Mouse (Mus musculus) kidney, adult 2 months (tissue): ENCODE measurements around the gene Wbp2nl. TPM values are rescaled to one million over a fixed set of nuclear protein-coding genes. Genes with fewer than 3 reads are reported as not detected.
"Not testable (repeated sequence)": the region's sequence is repeated elsewhere in the genome, so short reads cannot be mapped to it uniquely, and the experiment has no call there.

Experiments used
- DNase-seq: peaks from one replicate; pipeline ENCODE4 v3.0.0; 2021
- H3K27ac ChIP-seq: fragments of 200-500 bp; 2 replicates; pipeline ENCODE4 v1.5.1; 2012; ENCODE audit warnings: low read depth, low read length, control low read depth, inconsistent platforms; ENCODE audit not compliant: insufficient read depth
- H3K27me3 ChIP-seq: fragments of 200-500 bp; replicated peaks from 2 replicates; pipeline ENCODE4 v1.6.1; 2012; ENCODE audit warnings: mild to moderate bottlenecking, moderate library complexity, low read length, inconsistent platforms; ENCODE audit not compliant: control insufficient read depth, insufficient read depth
- H3K36me3 ChIP-seq: fragments of 200-500 bp; 2 replicates; pipeline ENCODE4 v1.6.1; 2012; ENCODE audit warnings: mild to moderate bottlenecking, moderate library complexity, low read length, inconsistent platforms; ENCODE audit not compliant: control insufficient read depth, insufficient read depth
- H3K4me1 ChIP-seq: fragments of 200-500 bp; 2 replicates; pipeline ENCODE4 v1.6.1; 2011; ENCODE audit warnings: low read length; ENCODE audit not compliant: control insufficient read depth, insufficient read depth
- H3K4me3 ChIP-seq: fragments of 200-500 bp; 2 replicates; pipeline ENCODE4 v1.5.1; 2011; ENCODE audit warnings: mild to moderate bottlenecking, low read depth, low read length, control low read depth; ENCODE audit not compliant: insufficient read depth
- CTCF ChIP-seq: fragments of 200-500 bp; conservative IDR thresholded peaks from 2 replicates; pipeline ENCODE4 v1.5.1; 2011; ENCODE audit warnings: low read depth, mild to moderate bottlenecking, control low read depth, low read length, moderate library complexity, mixed read lengths; ENCODE audit not compliant: insufficient read depth, insufficient read length
- POLR2A ChIP-seq: fragments of 200-500 bp; IDR thresholded peaks from one replicate; pipeline ENCODE4 v1.6.1; 2011; ENCODE audit warnings: low read depth, low read length, control low read depth
- WGBS: fragments of 180-500 bp; shearing (Covaris S2); methylation state at CpG from one replicate; pipeline ENCODE4 v1.1.7; 2018; 5-methylcytosine and 5-hydroxymethylcytosine counted together
- polyA plus RNA-seq: library from polyadenylated mRNA; depleted of rRNA; stranded (reverse); fragments of >200 nt; gene quantifications from 2 replicates; pipeline ENCODE4 v1.2.3, GENCODE M21; 2012; rRNA removed

Gene Wbp2nl
- polyA plus RNA-seq, 1 experiment: not detected

GRCm38 (mm10) chr15:82354126-82354945 lies 55.6 kb downstream of the Wbp2nl start, which contains the start of gene Ndufa6:
Gene Ndufa6, minus strand, starts transcription at chr15:82354322.
- Histone ChIP-seq H3K27ac (peak within 1 kb of the TSS; percentile 97), H3K4me3 (peak within 1 kb of the TSS; percentile 94), H3K36me3 (peaks cover 3% of the 10 kb centered on the region; the same call in 1 of the 2 replicates), H3K4me1 (peaks cover 29% of the 10 kb centered on the region), H3K27me3 (no peaks in the 10 kb centered on the region)
- DNase-seq: peak; percentile 99
- WGBS: 2% methylated on average over 57 of the region's 57 CpGs
- TF ChIP-seq POLR2A (peak; percentile 93), CTCF (peak; percentile 93)

GRCm38 (mm10) chr15:82358431-82359260 lies 59.9 kb downstream of the Wbp2nl start:
- TF ChIP-seq CTCF: 0 out of 2 replicates have a peak, but pooled peaks have one; percentile 6
- peak; percentile 36 for TF ChIP-seq POLR2A
- peaks cover 24% of the 10 kb centered on the region for H3K4me1 ChIP-seq
- peak overlapping the region; percentile 97 for H3K27ac ChIP-seq
- peak; percentile 80 for DNase-seq
- 25% methylated on average over 22 of the region's 22 CpGs for WGBS
- H3K36me3 ChIP-seq: no peaks in the 10 kb centered on the region
- H3K27me3 ChIP-seq: no peaks in the 10 kb centered on the region
- H3K4me3 ChIP-seq: peak overlapping the region; percentile 71

DNA sequence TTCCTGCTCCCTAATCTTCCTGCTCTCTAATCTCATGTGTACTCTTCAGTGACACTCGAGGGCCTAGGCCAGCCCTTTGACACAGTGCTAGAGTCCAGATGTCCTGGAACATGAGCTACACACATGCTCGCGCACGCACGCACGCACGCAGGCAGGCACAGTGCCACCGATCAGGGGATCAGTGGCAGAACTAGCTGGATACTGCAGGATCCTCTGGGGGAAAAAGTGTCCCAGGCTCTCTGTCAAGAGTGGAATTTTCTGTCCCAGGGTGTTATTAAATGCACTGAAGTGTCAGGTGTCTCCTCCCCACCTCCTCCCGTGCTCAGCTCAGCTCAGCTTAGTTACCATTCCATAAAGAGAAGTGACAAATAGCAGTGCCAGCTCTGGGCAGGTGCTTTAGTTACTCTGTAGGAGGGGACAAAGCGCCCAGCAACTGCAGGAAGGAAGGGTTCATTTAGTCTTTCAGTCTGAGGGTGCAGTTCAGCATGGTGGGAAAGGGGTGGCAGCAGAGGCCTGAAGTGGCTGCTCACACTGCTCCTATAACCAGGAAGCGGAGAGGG lies 62.8 kb downstream of the Wbp2nl start:
- Histone ChIP-seq H3K27ac (peak overlapping the region; percentile 65), H3K36me3 (no peaks in the 10 kb centered on the region), H3K4me3 (no peak overlapping the region), H3K4me1 (peaks cover 24% of the 10 kb centered on the region), H3K27me3 (no peaks in the 10 kb centered on the region)
- peak; percentile 66 for DNase-seq
- WGBS: 33% methylated on average over 11 of the region's 11 CpGs
- TF ChIP-seq CTCF (peak; percentile 66), POLR2A (no peak)

DNA sequence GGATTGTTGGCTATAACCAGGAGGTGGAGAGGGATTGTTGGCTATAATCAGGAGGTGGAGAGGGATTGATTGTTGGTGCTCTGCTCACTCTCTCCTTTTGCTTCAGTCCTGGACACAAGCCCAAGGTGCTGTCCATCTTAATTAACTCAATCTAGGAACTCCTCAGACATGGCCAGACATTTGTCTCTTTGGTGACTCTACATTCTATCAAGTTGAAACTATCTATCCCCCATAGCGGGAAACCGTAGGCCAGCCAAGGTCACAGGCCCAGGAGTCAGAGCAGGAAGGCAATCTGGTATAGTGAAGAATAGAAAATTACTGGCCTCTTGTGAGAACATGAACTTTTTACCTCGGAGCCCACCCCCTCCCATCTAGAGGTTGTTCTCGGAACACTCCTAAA lies 63.5 kb downstream of the Wbp2nl start:
- no peaks in the 10 kb centered on the region for H3K36me3 ChIP-seq
- no peaks in the 10 kb centered on the region for H3K27me3 ChIP-seq
- H3K27ac ChIP-seq: peak overlapping the region; percentile 65
- TF ChIP-seq POLR2A: no peak
- TF ChIP-seq CTCF: no peak
- H3K4me1 ChIP-seq: peaks cover 24% of the 10 kb centered on the region
- no peak overlapping the region for H3K4me3 ChIP-seq
- WGBS: 70% methylated on average over 4 of the region's 4 CpGs
- peak; percentile 66 for DNase-seq

DNA sequence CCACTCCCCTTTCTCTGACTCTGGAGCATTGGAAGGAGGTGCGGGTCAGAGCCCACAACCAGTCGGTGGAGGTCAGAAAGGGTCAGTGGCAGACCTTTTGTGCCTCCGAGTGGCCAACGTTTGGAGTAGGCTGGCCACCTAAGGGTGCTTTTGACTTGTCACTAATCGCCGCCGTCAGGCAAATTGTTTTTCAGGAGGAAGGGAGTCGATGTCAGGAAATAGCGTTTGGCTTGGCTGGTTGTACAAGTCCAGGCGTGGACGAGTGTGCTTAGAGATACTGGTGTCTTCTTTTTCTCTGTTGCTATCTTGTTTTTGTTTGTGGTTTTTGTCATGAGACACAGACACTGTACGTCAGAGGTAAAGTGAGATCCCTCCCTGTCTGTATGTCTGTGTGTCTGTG lies 65.0 kb downstream of the Wbp2nl start:
- H3K4me3 ChIP-seq, H3K36me3 ChIP-seq, H3K27ac ChIP-seq, H3K27me3 ChIP-seq, DNase-seq: not testable (repeated sequence)
- 38% methylated on average over 9 of the region's 12 CpGs for WGBS
- peaks cover 22% of the 10 kb centered on the region; the same call in 1 of the 2 replicates for H3K4me1 ChIP-seq

Other genes starting within 250 kb of the Wbp2nl start
- 0.01 and 0.02 TPM in 2 replicates for gene 4930407I10Rik, start 239.8 kb upstream of the Wbp2nl start, polyA plus RNA-seq
- not detected in 2 replicates for gene Mei1, start 229.0 kb upstream of the Wbp2nl start, polyA plus RNA-seq
- 6.9 and 7.5 TPM in 2 replicates for gene Ccdc134, start 171.0 kb upstream of the Wbp2nl start, polyA plus RNA-seq
- 102 and 118 TPM in 2 replicates for gene Srebf2, start 151.8 kb upstream of the Wbp2nl start, polyA plus RNA-seq
- 0.08 and 0.09 TPM in 2 replicates for gene Shisa8, start 86.1 kb upstream of the Wbp2nl start, polyA plus RNA-seq
- gene Tnfrsf13c, start 74.6 kb upstream of the Wbp2nl start, polyA plus RNA-seq: 0.24 and 3.5 TPM in 2 replicates
- 2.2 and 2.3 TPM in 2 replicates for gene Cenpm, start 54.2 kb upstream of the Wbp2nl start, polyA plus RNA-seq
- 0.20 TPM in 1 of 2 replicates, not detected in the other for gene 1500009C09Rik, start 46.6 kb upstream of the Wbp2nl start, polyA plus RNA-seq
- 0.47 and 0.90 TPM in 2 replicates for gene Sept3, start 24.1 kb upstream of the Wbp2nl start, polyA plus RNA-seq
- gene Naga, start 40.0 kb downstream of the Wbp2nl start, polyA plus RNA-seq: 200 and 242 TPM in 2 replicates
- 0.45 and 0.52 TPM in 2 replicates for gene Pheta2, start 40.0 kb downstream of the Wbp2nl start, polyA plus RNA-seq
- 316 and 376 TPM in 2 replicates for gene Smdt1, start 40.0 kb downstream of the Wbp2nl start, polyA plus RNA-seq
- gene Ndufa6, start 55.4 kb downstream of the Wbp2nl start, polyA plus RNA-seq: 632 and 646 TPM in 2 replicates
- 60.9 and 74.8 TPM in 2 replicates for gene Cyp2d22, start 81.3 kb downstream of the Wbp2nl start, polyA plus RNA-seq
- gene Cyp2d11, start 95.1 kb downstream of the Wbp2nl start, polyA plus RNA-seq: not detected in 2 replicates
- gene Cyp2d10, start 108.2 kb downstream of the Wbp2nl start, polyA plus RNA-seq: 0.22 and 0.33 TPM in 2 replicates
- 29.6 and 49.9 TPM in 2 replicates for gene Cyp2d9, start 134.5 kb downstream of the Wbp2nl start, polyA plus RNA-seq